Mouse (Mus musculus): ENCODE results near the gene Itm2b.

The Itm2b gene

DNA sequence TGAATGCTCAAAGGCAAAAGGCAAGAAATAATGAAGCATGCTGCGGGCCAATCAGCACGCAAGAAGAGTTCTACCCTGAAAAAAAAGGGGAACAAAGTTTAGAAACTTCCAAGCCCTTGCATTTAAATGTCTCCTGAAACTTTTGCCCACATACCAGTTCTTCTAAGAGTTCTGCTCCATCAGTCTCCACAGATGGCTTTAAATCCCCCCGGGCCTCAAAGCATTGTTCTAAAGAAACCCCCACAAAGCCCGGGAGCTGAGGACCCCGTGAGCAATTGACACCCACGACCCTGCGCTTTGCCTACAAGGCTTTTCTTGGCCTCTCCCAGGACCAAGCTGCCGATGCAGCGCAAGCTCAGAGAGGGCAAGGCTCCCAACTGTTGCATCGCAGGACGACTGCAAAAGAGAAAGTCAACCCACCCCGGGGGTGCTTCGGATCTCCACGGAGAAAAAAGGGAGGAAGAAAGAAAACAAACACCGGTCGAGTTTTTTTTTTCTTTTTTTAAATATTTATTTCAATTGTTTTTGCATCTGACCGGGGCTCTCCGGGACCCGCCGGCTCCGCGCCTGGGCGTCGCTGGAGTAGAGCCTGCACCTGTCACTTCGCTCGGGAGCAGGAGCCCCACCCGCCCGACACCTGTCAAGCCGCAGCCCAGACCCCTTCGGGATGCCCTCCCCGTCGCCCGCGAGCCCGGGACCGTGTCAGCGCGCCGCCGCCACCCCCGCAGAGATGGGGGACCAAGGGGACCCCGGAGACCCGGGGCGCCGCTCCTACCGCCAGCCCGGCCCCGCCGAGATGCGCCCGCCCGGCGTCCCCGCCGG is 60.2 kb downstream of the Itm2b start:
- no peak for DNase-seq (ENCODE audit: low read depth, low spot score)

DNA sequence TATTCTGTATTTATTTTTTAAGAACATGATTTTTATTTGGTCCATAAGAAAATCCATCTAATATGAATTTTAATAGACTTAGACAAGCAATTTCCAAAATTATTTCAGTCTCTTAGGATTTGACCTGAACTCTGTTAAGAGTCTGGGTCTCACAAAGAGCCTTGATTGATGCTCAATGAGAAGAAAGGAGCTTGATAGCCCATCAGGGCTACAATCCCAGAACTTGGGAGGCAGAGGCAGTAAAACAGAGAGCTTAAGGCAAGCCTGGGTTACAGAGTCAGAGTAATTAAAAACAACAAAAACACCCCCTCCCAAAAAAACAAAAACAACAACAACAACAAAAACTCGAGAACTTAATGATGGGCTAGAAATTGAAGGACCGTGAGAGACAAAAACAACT is 61.1 kb downstream of the Itm2b start:
- DNase-seq (ENCODE audit: low read depth, low spot score) = no peak

DNA sequence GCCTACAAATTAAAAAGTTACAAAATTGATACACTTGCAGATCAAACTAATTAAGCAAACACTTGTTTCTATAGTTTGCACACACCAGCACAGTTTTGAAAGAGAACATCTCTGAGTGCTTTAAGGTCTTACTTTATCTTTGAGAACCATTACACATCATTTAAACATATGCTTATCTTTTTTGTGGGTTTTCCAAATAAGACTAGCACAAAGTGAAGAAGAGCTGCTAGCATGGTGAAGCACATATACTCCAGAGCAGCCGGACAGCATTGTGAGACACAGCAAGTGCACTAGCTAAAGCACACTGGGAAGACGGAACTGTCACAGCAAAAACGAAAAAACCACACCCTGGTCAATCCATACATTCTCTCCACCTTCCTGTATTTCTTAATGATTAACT is 62.9 kb downstream of the Itm2b start:
- DNase-seq (ENCODE audit: low read depth, low spot score) = no peak

DNA sequence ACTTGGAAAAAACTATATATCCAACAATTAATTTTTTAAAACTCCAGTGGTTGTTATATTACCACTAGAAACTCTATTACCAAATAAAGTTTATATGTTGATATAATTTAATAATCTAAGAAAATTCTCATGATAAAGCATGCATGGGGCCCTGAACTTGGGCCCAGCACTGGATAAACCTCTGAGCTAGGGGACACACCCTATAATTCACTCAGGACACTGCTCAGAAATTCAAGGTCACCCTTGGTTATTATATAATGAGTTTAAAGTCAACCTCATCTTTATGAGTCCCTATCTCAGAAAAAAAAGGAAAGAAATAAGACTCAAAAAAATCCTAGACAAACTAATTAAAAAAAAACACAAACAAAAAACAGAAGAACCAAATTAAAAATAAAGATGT is 68.2 kb downstream of the Itm2b start:
- no peak for DNase-seq (ENCODE audit: low read depth, low spot score)

DNA sequence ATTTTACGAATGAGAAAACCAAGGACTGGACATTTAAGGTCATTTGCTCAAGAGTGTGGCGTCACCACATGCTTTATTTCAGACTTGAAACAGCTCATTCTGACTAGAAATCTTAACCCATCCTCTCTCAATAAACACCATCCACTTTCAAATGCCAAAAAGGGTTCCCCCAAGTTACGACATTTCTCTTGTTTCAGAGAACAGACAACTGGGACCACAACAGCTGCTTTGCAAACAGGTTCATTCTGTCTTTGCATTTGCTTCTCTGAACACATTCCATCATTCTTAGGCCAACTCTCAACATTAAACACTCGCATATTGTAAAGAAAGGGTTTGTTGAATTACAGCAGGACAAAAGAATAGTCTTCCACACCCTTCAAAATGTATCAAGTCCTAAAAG is 71.2 kb downstream of the Itm2b start:
- no peak for DNase-seq (ENCODE audit: low read depth, low spot score)

DNA sequence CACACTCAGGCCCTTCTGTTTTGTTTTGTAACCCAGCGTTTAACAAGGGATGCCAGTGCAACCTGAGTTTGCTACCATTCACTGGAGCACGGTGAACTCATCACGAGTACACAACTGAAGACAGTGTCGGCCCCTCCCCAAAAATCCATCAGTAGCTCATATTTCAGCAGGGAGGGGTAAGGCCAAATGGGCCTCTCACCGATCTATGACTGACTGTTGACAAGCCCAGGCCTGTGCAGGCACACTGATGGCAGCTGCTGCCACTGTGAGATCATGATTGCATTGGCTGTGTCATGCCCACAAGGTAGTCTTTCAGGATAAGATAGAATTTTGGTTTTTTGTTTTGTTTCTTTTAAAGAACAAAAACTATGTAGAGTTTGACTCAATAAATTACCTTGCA is 71.7 kb downstream of the Itm2b start:
- no peak for DNase-seq (ENCODE audit: low read depth, low spot score)

DNA sequence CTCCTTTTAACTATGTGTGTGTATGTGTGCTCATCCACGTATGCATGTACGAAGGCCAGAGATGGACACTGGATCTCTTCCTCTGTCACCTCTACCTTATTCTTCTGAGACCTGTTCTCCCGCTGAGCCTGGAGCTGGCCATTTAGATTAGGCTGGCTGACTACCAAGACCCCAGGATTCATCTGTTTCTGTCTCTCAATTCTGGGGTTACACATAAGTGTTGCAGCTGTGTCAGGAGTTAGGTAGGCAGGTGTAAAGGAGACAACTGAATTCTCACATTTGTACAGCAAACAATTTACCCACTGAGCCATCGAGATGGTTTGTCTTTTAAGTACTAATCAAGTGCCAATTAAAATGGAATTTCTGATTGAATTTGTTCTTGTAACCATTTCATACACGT is 72.2 kb downstream of the Itm2b start:
- DNase-seq (ENCODE audit: low read depth, low spot score) = no peak
